Mouse (Mus musculus): ENCODE data around the gene Prdm4. TPM values are rescaled to one million over a fixed set of nuclear protein-coding genes. Genes with fewer than 3 reads are reported as not detected.
A peak's percentile ranks its signal among the peaks of the same experiment; 100 is the strongest.

Gene Prdm4
- polyA plus RNA-seq, 1 experiment, result 18.0 TPM

DNA sequence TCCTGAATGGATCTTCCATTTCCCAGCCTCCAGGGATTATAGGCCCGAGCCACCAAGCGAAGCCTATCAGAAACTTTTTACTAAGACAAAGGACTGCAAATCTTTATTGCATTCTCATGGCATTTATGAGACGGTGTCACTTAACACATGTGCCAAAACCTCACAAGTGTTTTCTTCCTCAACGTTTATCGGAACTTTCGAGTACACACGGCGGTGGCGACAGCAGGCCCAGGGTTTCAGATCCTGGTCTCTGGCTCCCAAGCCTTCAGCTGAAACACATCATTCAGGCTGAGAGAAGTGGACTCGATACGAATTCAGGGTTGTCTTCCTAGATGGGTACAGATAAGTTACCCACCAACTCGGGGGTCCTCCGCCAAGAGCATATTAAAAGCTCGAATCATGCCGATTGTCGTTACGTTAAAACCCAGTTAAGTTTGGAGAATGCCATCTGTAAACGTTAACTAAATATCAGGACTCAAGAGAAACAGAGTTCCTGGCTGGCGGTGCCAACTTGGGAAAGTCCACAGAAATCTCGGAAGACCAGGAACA is 40.0 kb upstream of the Prdm4 start:
- TF ChIP-seq CTCF (IDR thresholded peaks at IDR 0.05; ENCODE audit: control insufficient read depth, insufficient read depth, insufficient read length), result no peak
- TF ChIP-seq MAX (IDR thresholded peaks at IDR 0.05), result no peak
- no peak for TF ChIP-seq FOSL1 (IDR thresholded peaks at IDR 0.05; ENCODE audit: insufficient read depth, low read length, poor library complexity, severe bottlenecking)
- Histone ChIP-seq H3K36me3 (ENCODE audit: control insufficient read depth, insufficient read depth) (peaks cover 36% of the 10 kb centered on the region), H3K27me3 (ENCODE audit: control insufficient read depth, insufficient read depth, insufficient read length) (peaks cover 8% of the 10 kb centered on the region), H3K4me3 (ENCODE audit: insufficient read depth, poor library complexity, severe bottlenecking) (peak overlapping the region; percentile 95), H3K79me3 (ENCODE audit: low read depth) (peaks cover 36% of the 10 kb centered on the region), H3K79me2 (ENCODE audit: control insufficient read depth, insufficient read depth) (peaks cover 54% of the 10 kb centered on the region), H3ac (ENCODE audit: control insufficient read depth, insufficient read length, low read depth) (peak overlapping the region; percentile 85)

DNA sequence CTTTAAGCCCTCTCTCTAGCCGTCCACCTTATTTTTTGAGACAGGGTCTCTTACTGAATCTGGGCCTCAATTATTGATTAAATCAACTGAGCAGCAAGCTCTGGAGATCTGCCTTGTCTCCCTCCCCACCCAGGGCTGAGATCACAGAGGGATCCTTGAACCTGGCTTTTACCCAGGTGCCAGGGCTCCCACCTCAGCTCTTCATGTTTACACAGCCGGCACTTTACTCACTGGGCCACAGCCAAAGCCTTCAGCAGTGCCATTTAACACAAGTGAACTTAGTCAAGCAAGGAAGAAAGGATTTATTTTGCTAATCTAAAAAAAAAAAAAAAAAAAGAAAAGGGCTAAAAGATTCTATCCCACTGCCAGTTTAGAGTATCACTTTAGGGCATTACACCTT is 37.5 kb upstream of the Prdm4 start:
- Histone ChIP-seq H3K27me3 (ENCODE audit: control insufficient read depth, insufficient read depth, insufficient read length) (no peaks in the 10 kb centered on the region), H3K36me3 (ENCODE audit: control insufficient read depth, insufficient read depth) (peaks cover 61% of the 10 kb centered on the region), H3K79me2 (ENCODE audit: control insufficient read depth, insufficient read depth) (peaks cover 54% of the 10 kb centered on the region), H3ac (ENCODE audit: control insufficient read depth, insufficient read length, low read depth) (no peak overlapping the region), H3K79me3 (ENCODE audit: low read depth) (peaks cover 36% of the 10 kb centered on the region), H3K4me3 (ENCODE audit: insufficient read depth, poor library complexity, severe bottlenecking) (no peak overlapping the region)
- no peak for TF ChIP-seq FOSL1 (IDR thresholded peaks at IDR 0.05; ENCODE audit: insufficient read depth, low read length, poor library complexity, severe bottlenecking)
- no peak for TF ChIP-seq CEBPB (IDR thresholded peaks at IDR 0.05; ENCODE audit: low read depth)
- no peak for TF ChIP-seq MYOD1 (IDR thresholded peaks at IDR 0.05; ENCODE audit: control insufficient read depth, insufficient read length, low read depth)
- TF ChIP-seq MAX (IDR thresholded peaks at IDR 0.05), result no peak
- no peak for TF ChIP-seq MYOG (IDR thresholded peaks at IDR 0.05; ENCODE audit: control insufficient read depth, extremely low read depth, insufficient read length)
- TF ChIP-seq USF1 (IDR thresholded peaks at IDR 0.05; ENCODE audit: low read depth), result no peak
- no peak for TF ChIP-seq CTCF (IDR thresholded peaks at IDR 0.05; ENCODE audit: control insufficient read depth, insufficient read depth, insufficient read length)

DNA sequence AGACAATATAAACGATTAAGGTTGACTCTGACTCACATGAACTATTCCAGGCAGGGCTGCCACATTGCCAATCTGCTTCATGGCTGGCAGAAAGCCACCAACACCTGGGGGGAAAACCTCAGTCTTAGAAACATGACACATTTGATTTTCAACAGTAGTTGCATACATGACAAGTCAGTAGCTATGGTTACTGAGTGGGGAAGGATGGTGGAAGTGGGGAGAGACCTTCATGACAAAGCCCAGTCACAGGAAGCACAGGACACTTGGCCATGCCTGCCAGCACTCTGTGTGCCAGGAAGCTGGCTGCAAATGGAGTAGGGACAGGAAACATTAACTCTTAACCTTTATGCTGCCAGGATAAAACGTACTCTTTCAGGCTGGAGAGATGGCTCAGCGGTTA is 36.5 kb upstream of the Prdm4 start:
- H3K27me3 ChIP-seq (ENCODE audit: control insufficient read depth, insufficient read depth, insufficient read length), result no peaks in the 10 kb centered on the region
- peaks cover 71% of the 10 kb centered on the region for H3K36me3 ChIP-seq (ENCODE audit: control insufficient read depth, insufficient read depth)
- TF ChIP-seq CTCF (IDR thresholded peaks at IDR 0.05; ENCODE audit: control insufficient read depth, insufficient read depth, insufficient read length) (no peak), USF1 (IDR thresholded peaks at IDR 0.05; ENCODE audit: low read depth) (no peak), MYOG (IDR thresholded peaks at IDR 0.05; ENCODE audit: control insufficient read depth, extremely low read depth, insufficient read length) (no peak), MYOD1 (IDR thresholded peaks at IDR 0.05; ENCODE audit: control insufficient read depth, insufficient read length, low read depth) (no peak), FOSL1 (IDR thresholded peaks at IDR 0.05; ENCODE audit: insufficient read depth, low read length, poor library complexity, severe bottlenecking) (no peak), MAX (IDR thresholded peaks at IDR 0.05) (no peak), CEBPB (IDR thresholded peaks at IDR 0.05; ENCODE audit: low read depth) (no peak)

DNA sequence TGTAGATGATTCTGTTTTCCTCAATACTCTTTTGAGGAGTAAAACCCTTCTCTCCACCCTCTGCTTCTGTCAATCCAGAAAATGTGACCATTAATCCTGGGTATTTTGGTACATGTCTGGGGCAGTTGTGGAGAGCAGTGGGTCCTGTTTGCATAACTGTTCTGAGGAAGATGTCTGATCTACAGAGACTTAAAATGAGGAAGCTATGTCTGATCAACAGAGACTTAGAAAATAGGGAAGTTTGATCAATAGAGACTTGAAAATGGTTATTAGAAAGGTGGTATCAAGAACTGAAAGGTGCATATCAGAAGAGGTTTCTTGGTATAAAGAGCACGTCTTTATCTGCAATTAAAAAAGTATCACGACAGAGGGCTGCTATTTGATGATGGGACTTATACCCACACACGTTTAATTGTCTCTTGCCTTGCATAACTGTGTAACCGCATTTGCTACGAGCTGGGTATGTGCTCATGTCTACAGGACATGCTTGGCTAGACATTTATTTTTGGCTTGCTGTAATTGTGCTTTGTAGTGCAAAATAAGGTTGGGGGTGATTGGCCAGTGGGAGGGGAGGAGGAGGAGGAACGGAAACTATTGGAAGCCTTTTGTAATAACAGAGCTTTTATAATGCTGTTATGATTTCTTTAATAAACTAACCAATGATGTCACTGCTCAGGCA is 35.0 kb upstream of the Prdm4 start:
- Histone ChIP-seq H3K79me3 (ENCODE audit: low read depth) (peaks cover 29% of the 10 kb centered on the region), H3K27me3 (ENCODE audit: control insufficient read depth, insufficient read depth, insufficient read length) (no peaks in the 10 kb centered on the region), H3K36me3 (ENCODE audit: control insufficient read depth, insufficient read depth) (peaks cover 86% of the 10 kb centered on the region), H3ac (ENCODE audit: control insufficient read depth, insufficient read length, low read depth) (no peak overlapping the region), H3K4me3 (ENCODE audit: insufficient read depth, poor library complexity, severe bottlenecking) (no peak overlapping the region), H3K79me2 (ENCODE audit: control insufficient read depth, insufficient read depth) (peaks cover 46% of the 10 kb centered on the region)
- TF ChIP-seq CEBPB (IDR thresholded peaks at IDR 0.05; ENCODE audit: low read depth), result no peak
- TF ChIP-seq MYOD1 (IDR thresholded peaks at IDR 0.05; ENCODE audit: control insufficient read depth, insufficient read length, low read depth), result no peak
- TF ChIP-seq USF1 (IDR thresholded peaks at IDR 0.05; ENCODE audit: low read depth), result no peak
- no peak for TF ChIP-seq MAX (IDR thresholded peaks at IDR 0.05)
- TF ChIP-seq FOSL1 (IDR thresholded peaks at IDR 0.05; ENCODE audit: insufficient read depth, low read length, poor library complexity, severe bottlenecking), result no peak
- no peak for TF ChIP-seq MYOG (IDR thresholded peaks at IDR 0.05; ENCODE audit: control insufficient read depth, extremely low read depth, insufficient read length)
- no peak for TF ChIP-seq CTCF (IDR thresholded peaks at IDR 0.05; ENCODE audit: control insufficient read depth, insufficient read depth, insufficient read length)

More for the DNA sequence above, 36.5 kb upstream of the Prdm4 start:
- H3ac ChIP-seq (ENCODE audit: control insufficient read depth, insufficient read length, low read depth), result no peak overlapping the region
- peaks cover 36% of the 10 kb centered on the region for H3K79me3 ChIP-seq (ENCODE audit: low read depth)
- H3K4me3 ChIP-seq (ENCODE audit: insufficient read depth, poor library complexity, severe bottlenecking), result no peak overlapping the region
- H3K79me2 ChIP-seq (ENCODE audit: control insufficient read depth, insufficient read depth), result peaks cover 54% of the 10 kb centered on the region

DNA sequence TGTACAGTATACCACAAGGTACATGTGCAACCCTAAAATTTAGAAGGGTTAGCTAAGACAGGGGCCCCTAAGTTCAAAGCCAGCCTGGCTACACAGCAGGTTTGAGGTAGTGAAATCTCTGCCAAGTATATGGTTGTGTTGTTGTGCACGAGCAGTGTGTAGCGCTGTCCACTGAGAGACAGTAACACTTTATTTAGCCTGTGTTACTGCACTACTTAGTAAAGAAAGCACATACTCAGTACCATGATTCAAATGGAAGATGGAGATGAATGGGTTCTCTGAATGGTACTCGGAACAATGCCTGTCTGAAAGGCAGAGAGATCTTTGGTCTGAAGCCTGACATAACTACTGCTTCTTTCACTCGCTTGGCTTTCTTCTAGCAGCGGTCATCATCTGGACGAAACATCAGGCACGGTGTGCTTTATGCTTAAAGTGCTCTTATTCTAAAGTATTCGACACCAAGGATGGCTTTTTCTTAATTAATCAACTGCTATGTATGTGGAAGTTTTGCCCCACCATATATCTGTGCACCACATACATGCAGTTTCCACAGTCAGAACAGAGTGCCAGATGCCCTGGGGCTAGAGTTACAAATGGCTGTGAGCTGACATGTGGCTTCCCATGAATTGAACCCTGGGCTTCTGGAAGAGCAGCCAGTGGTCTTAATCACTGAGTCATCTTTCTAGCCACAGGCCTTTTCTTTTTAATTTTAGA is 31.7 kb upstream of the Prdm4 start:
- TF ChIP-seq MAX (IDR thresholded peaks at IDR 0.05), result no peak
- no peak for TF ChIP-seq FOSL1 (IDR thresholded peaks at IDR 0.05; ENCODE audit: insufficient read depth, low read length, poor library complexity, severe bottlenecking)
- TF ChIP-seq USF1 (IDR thresholded peaks at IDR 0.05; ENCODE audit: low read depth), result no peak
- no peak for TF ChIP-seq MYOG (IDR thresholded peaks at IDR 0.05; ENCODE audit: control insufficient read depth, extremely low read depth, insufficient read length)
- no peak for TF ChIP-seq CEBPB (IDR thresholded peaks at IDR 0.05; ENCODE audit: low read depth)
- TF ChIP-seq MYOD1 (IDR thresholded peaks at IDR 0.05; ENCODE audit: control insufficient read depth, insufficient read length, low read depth), result no peak
- no peak for TF ChIP-seq CTCF (IDR thresholded peaks at IDR 0.05; ENCODE audit: control insufficient read depth, insufficient read depth, insufficient read length)
- H3K4me3 ChIP-seq (ENCODE audit: insufficient read depth, poor library complexity, severe bottlenecking), result no peak overlapping the region
- peaks cover 2% of the 10 kb centered on the region for H3K79me3 ChIP-seq (ENCODE audit: low read depth)
- no peak overlapping the region for H3ac ChIP-seq (ENCODE audit: control insufficient read depth, insufficient read length, low read depth)
- H3K36me3 ChIP-seq (ENCODE audit: control insufficient read depth, insufficient read depth), result peaks cover 99% of the 10 kb centered on the region
- H3K27me3 ChIP-seq (ENCODE audit: control insufficient read depth, insufficient read depth, insufficient read length), result no peaks in the 10 kb centered on the region
- peaks cover 13% of the 10 kb centered on the region for H3K79me2 ChIP-seq (ENCODE audit: control insufficient read depth, insufficient read depth)

All from C2C12 (cell line).